Mouse (Mus musculus) cerebellum, adult 2 months (tissue): ENCODE results near the gene Gpkow. TPM values are rescaled to one million over a fixed set of nuclear protein-coding genes. Genes with fewer than 3 reads are reported as not detected.
A peak's percentile ranks its signal among the peaks of the same experiment; 100 is the strongest.

Experiments
- DNase-seq, 2 experiments: peaks; one replicate each; pipeline ENCODE4 v3.0.0; 2021
- H3K27ac ChIP-seq: fragments of 200-500 bp; 2 replicates; pipeline ENCODE4 v1.5.1; 2012; ENCODE audit warnings: low read length, control low read depth, inconsistent platforms; ENCODE audit not compliant: insufficient read depth
- H3K27me3 ChIP-seq: fragments of 200-500 bp; 2 replicates; pipeline ENCODE4 v1.6.1; 2012; ENCODE audit warnings: inconsistent platforms, mild to moderate bottlenecking, low read length, moderate library complexity; ENCODE audit not compliant: control insufficient read depth, insufficient read depth
- H3K4me1 ChIP-seq: fragments of 200-500 bp; 2 replicates; pipeline ENCODE4 v1.6.1; 2011; ENCODE audit warnings: low read length; ENCODE audit not compliant: control insufficient read depth, insufficient read depth
- H3K4me3 ChIP-seq: fragments of 200-500 bp; replicated peaks from 2 replicates; pipeline ENCODE3; 2011; ENCODE audit warnings: mild to moderate bottlenecking, low read depth, low read length, control low read depth; ENCODE audit not compliant: insufficient read depth
- CTCF ChIP-seq: fragments of 200-500 bp; IDR thresholded peaks from 2 replicates; pipeline ENCODE4 v1.5.1; 2011; ENCODE audit warnings: low read depth, mild to moderate bottlenecking, control low read depth, low read length, moderate library complexity, borderline replicate concordance; ENCODE audit not compliant: insufficient read depth
- POLR2A ChIP-seq: fragments of 200-500 bp; IDR thresholded peaks from 2 replicates; pipeline ENCODE4 v1.6.1; 2011; ENCODE audit warnings: low read length, control low read depth, borderline replicate concordance; ENCODE audit not compliant: insufficient read depth
- WGBS: fragments of 180-500 bp; shearing (Covaris S2); methylation state at CpG from one replicate; pipeline ENCODE4 v1.1.7; 2018; 5-methylcytosine and 5-hydroxymethylcytosine counted together
- polyA plus RNA-seq: library from polyadenylated mRNA; depleted of rRNA; stranded (reverse); fragments of >200 nt; gene quantifications from 2 replicates; pipeline ENCODE4 v1.2.3, GENCODE M21; 2012

Gpkow gene
- polyA plus RNA-seq, 1 experiment: 30.5 TPM

DNA sequence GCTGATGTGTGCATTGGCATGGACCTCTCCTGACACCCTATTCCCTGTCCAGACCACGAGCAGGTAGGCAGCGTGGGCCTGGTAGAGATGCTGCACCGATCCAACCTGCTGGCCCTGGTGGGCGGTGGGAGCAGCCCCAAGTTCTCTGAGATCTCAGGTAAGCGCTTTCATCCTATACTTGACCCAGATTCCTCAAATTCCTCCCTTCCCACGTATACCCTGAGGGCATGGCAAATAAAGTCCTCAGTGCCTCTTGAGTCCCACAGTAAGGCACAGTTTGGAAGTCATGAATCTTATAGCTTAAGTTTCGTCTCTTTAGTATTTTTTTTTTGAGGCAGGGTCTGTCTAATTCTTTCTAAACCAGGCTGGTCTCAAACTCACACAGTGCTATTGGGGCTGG lies 27.2 kb downstream of the Gpkow start:
- TF ChIP-seq POLR2A (no peak), CTCF (no peak)
- Histone ChIP-seq H3K4me1 (no peaks in the 10 kb centered on the region), H3K27me3 (no peaks in the 10 kb centered on the region), H3K4me3 (no peak overlapping the region), H3K27ac (no peak overlapping the region)
- DNase-seq: no peak
- 87% methylated on average over 7 of the region's 7 CpGs for WGBS

DNA sequence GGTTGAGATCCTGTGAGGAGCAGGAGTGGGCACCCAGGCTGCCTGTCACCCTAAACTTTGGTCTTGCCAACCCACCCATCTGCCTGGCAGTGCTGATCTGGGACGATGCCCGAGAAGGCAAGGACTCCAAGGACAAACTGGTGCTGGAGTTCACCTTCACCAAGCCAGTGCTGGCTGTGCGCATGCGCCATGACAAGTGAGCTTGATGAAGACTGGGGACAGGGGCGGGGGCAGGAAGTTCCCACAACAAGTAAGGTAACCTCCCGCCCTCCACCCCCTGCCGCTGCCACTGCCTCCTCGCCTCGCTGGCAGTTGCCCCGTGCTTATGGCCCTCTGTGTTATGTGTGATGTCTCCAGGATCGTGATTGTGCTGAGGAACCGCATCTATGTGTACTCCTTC lies 28.9 kb downstream of the Gpkow start:
- Histone ChIP-seq H3K27ac (no peak overlapping the region), H3K4me3 (no peak overlapping the region), H3K4me1 (no peaks in the 10 kb centered on the region), H3K27me3 (no peaks in the 10 kb centered on the region)
- DNase-seq: no peak
- 86% methylated on average over 11 of the region's 12 CpGs for WGBS
- TF ChIP-seq POLR2A: no peak
- no peak for TF ChIP-seq CTCF

DNA sequence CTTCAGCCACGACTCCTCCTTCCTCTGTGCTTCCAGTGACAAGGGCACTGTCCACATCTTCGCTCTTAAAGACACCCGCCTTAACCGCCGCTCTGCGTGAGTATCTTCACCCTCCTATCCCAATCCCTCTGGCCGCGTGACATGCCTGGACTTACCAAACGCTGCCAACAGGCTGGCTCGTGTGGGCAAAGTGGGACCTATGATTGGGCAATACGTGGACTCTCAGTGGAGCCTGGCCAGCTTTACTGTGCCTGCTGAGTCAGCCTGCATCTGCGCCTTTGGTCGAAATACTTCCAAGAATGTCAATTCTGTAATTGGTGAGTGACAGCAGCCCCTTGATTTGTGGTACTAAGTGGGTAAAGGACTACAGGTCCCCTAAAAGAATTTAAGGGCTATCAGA lies 30.2 kb downstream of the Gpkow start:
- WGBS: 81% methylated on average over 13 of the region's 13 CpGs
- no peak for DNase-seq
- no peak for TF ChIP-seq POLR2A
- TF ChIP-seq CTCF: no peak
- Histone ChIP-seq H3K4me3 (no peak overlapping the region), H3K27ac (no peak overlapping the region), H3K4me1 (no peaks in the 10 kb centered on the region), H3K27me3 (no peaks in the 10 kb centered on the region)

DNA sequence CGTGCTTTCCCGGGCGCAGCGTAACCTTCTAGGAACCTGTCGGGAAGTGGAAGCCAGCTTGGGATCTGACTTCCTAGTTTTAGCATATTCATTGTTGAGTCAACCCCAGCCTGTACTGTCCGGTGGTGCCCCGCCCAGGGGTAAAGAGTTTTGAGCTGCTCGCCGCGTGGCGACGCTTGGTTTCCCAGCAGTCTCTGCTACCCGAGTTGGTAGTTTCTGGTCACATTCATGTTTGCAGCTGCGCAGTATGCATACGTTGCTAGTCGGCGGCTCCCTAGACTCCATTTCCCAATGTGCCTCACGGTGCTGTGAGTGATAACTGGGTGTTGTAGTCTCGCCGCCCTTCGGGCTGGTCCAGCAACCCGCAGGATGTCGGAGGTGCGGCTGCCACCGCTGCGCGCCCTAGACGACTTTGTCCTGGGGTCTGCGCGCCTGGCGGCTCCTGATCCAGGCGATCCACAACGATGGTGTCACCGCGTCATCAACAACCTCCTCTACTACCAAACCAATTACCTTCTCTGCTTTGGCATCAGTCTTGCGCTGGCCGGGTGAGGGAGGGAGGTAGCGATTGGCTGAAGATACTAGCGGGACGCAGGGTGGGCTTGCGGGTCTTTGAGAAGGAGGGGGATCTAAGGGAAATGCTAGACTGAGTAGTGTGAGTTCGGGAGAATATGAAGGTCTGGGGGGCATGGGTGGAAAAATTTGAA lies 31.4 kb downstream of the Gpkow start, which contains the start of gene Praf2:
TSS of gene Praf2 (plus strand) at position 225 of the 707 bp plus-strand sequence.
- TF ChIP-seq POLR2A: peak; percentile 44; the same call in 1 of the 2 replicates
- TF ChIP-seq CTCF: no peak
- peak; percentile 80 to 86 for DNase-seq
- Histone ChIP-seq H3K4me3 (peak within 1 kb of the TSS; percentile 71), H3K27me3 (no peaks in the 10 kb centered on the region), H3K27ac (no peak within 1 kb of the TSS), H3K4me1 (no peaks in the 10 kb centered on the region)
- 7% methylated on average over 42 of the region's 42 CpGs for WGBS

DNA sequence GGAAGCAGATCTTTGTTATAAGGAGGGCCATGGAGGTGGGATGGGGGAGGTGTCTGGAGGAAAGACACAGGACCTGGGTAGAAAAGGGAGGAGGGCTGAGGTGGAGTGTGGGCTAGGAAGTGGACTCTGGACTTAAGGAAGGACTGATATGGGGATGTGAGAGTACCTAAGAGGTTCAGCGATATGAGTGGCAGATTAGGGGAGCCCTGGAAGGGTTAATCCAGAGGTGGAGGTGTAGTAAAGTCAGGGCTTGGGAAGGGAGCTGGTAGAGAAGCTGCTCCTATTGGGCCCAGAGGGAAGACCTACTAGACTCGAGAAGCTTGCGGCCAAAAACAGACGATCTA lies 32.0 kb downstream of the Gpkow start:
- DNase-seq: no peak
- 10% methylated on average over 4 of the region's 4 CpGs for WGBS
- Histone ChIP-seq H3K27me3 (no peaks in the 10 kb centered on the region), H3K4me1 (no peaks in the 10 kb centered on the region), H3K4me3 (peak overlapping the region; percentile 71), H3K27ac (no peak overlapping the region)
- no peak for TF ChIP-seq CTCF
- no peak for TF ChIP-seq POLR2A

DNA sequence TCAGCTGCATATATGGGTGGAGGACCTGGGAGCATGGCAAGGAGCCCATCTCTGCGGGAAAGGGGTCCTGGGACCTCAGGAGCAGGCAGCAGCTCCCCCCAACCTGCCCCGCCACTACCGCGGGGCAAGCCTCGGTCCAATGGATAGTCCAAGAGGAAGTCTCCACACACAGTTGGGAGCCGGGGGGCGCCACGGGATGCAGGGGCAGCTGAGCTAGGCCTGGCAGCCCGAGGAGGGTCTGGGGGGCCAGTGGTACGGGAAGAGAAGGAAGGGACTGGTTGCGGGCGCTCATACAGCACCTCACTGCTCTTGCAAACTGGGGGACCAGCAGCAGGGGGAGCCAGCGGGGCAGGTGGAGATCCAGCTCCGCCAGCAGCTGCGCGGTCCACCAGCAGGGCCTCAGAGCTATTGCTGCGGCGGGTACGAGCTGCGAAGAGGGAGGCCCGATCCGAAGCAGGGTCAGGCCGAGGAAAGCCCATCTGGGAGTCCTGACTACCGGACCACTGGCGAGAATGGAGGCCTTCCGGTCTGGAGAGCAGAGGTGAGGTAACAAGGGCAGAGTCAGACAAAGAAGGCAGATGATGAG lies 36.7 kb downstream of the Gpkow start:
- TF ChIP-seq CTCF (peak; percentile 39; the same call in 1 of the 2 replicates), POLR2A (no peak)
- H3K27ac ChIP-seq: no peak overlapping the region
- DNase-seq: peak; percentile 48 to 65
- 20% methylated on average over 26 of the region's 26 CpGs for WGBS
- H3K4me1 ChIP-seq: peaks cover 10% of the 10 kb centered on the region
- H3K4me3 ChIP-seq: no peak overlapping the region
- H3K27me3 ChIP-seq: no peaks in the 10 kb centered on the region

DNA sequence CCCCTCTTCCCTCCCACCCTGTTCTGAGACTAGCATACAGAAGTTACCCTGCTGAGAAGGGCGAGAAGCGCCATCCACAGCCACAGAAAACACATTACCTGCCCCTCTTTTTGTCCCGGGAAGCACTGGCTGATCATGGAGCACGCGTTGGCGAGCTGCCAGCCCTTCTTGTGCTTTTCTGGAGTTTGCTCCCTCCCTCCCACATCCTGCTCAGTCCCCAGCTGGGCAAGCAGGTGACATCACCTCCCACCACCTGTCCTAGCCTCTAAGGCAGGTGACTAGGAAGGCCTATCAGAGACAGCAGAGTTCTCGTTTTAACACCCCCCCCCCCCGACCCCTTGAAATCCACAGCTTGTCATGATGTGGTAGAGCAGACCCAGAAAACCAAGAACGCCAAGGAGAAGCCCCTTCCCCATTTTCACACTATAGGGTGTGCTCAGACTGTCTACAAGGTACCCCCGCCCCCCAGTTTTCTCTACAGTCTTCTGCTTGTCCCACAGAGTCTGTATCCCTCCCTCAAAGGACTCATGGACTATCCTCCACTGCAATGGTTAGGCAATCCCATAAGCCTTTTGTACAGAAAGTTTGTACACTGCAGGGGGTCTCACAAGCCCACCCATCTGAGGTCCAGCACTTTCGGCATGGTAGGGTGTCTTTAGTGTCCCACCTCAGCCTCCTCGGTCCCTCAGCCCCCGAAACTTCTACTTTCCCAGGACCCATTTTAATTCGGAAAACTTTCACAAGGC lies 42.6 kb downstream of the Gpkow start:
- H3K27ac ChIP-seq: peak overlapping the region; percentile 96
- peak overlapping the region; percentile 88 for H3K4me3 ChIP-seq
- H3K4me1 ChIP-seq: peaks cover 9% of the 10 kb centered on the region
- DNase-seq: peak; percentile 86 to 91
- WGBS: 32% methylated on average over 14 of the region's 14 CpGs
- H3K27me3 ChIP-seq: no peaks in the 10 kb centered on the region
- TF ChIP-seq CTCF (no peak), POLR2A (no peak)
